Mouse (Mus musculus) hindbrain, embryonic 10.5 days (tissue): ENCODE results near the gene Chad. TPM values are rescaled to one million over a fixed set of nuclear protein-coding genes. Genes with fewer than 3 reads are reported as not detected.

Experiments used
- DNase-seq: peaks from one replicate; pipeline ENCODE4 v3.0.0-alpha.2; 2017; ENCODE audit warnings: low spot score
- H3K27ac ChIP-seq: fragments of 300-500 bp; sonication (generic); 2 replicates; pipeline ENCODE4 v1.5.1; 2016; ENCODE audit warnings: mild to moderate bottlenecking, moderate library complexity
- H3K27me3 ChIP-seq: fragments of 300-500 bp; sonication (generic); 2 replicates; pipeline ENCODE4 v1.6.1; 2016; ENCODE audit warnings: mild to moderate bottlenecking; ENCODE audit not compliant: poor library complexity, insufficient read depth, severe bottlenecking
- H3K36me3 ChIP-seq: fragments of 300-500 bp; sonication (generic); 2 replicates; pipeline ENCODE4 v1.6.1; 2016; ENCODE audit warnings: mild to moderate bottlenecking, moderate library complexity
- H3K4me1 ChIP-seq: fragments of 300-500 bp; sonication (generic); replicated peaks from 2 replicates; pipeline ENCODE4 v1.6.1; 2016; ENCODE audit warnings: mild to moderate bottlenecking
- H3K4me3 ChIP-seq: fragments of 300-500 bp; sonication (generic); 2 replicates; pipeline ENCODE4 v1.5.1; 2016; ENCODE audit warnings: mild to moderate bottlenecking, moderate library complexity
- H3K9me3 ChIP-seq: fragments of 300-500 bp; sonication (generic); 2 replicates; pipeline ENCODE4 v1.6.1; 2016; ENCODE audit warnings: mild to moderate bottlenecking, moderate library complexity
- WGBS: fragments of 180-500 bp; shearing (Covaris S2); methylation state at CpG from one replicate; pipeline ENCODE4 v1.1.7; 2016; 5-methylcytosine and 5-hydroxymethylcytosine counted together
- polyA plus RNA-seq: library from polyadenylated mRNA; unstranded; fragments of >200 nt; fragmentation: Nextera tagmentation; extraction: Ambion mirVana; gene quantifications from 2 replicates; pipeline ENCODE4 v1.2.1, GENCODE M21; 2016

The Chad gene
- polyA plus RNA-seq, 1 experiment from 2014 or later = 0.29 TPM

GRCm38 (mm10) chr11:94547271-94547670 is 17.6 kb upstream of the Chad start:
- H3K36me3 ChIP-seq = peaks cover 13% of the 10 kb centered on the region; the same call in 1 of the 2 replicates
- 93% methylated on average over 6 of the region's 6 CpGs for WGBS
- H3K9me3 ChIP-seq = 0 out of 2 replicates have a peak, but pooled peaks cover 4% of the 10 kb centered on the region
- H3K4me1 ChIP-seq = peaks cover 25% of the 10 kb centered on the region
- H3K27ac ChIP-seq = no peak overlapping the region
- peaks cover 4% of the 10 kb centered on the region; the same call in 1 of the 2 replicates for H3K27me3 ChIP-seq
- H3K4me3 ChIP-seq = no peak overlapping the region
- DNase-seq = no peak

- Histone ChIP-seq H3K4me1 (peaks cover 25% of the 10 kb centered on the region), H3K27ac (peak overlapping the region; percentile 93), H3K4me3 (peak overlapping the region; percentile 65), H3K9me3 (0 out of 2 replicates have a peak, but pooled peaks cover 4% of the 10 kb centered on the region), H3K36me3 (0 out of 2 replicates have a peak, but pooled peaks cover 4% of the 10 kb centered on the region), H3K27me3 (peaks cover 4% of the 10 kb centered on the region; the same call in 1 of the 2 replicates)
- peak; percentile 30 for DNase-seq
- 14% methylated on average over 24 of the region's 24 CpGs for WGBS
These were observed 16.6 kb upstream of the Chad start for GRCm38 (mm10) chr11:94548041-94548784.

GRCm38 (mm10) chr11:94548888-94549690 is 15.8 kb upstream of the Chad start, which contains the start of gene Rsad1:
Rsad1 (minus strand) TSS chr11:94549255.
- Histone ChIP-seq H3K4me1 (peaks cover 24% of the 10 kb centered on the region), H3K27me3 (peaks cover 4% of the 10 kb centered on the region; the same call in 1 of the 2 replicates), H3K4me3 (peak within 1 kb of the TSS; percentile 65), H3K9me3 (0 out of 2 replicates have a peak, but pooled peaks cover 4% of the 10 kb centered on the region), H3K36me3 (no peaks in the 10 kb centered on the region), H3K27ac (peak within 1 kb of the TSS; percentile 93)
- DNase-seq = peak; percentile 93
- 4% methylated on average over 49 of the region's 49 CpGs for WGBS

- peaks cover 4% of the 10 kb centered on the region; the same call in 1 of the 2 replicates for H3K27me3 ChIP-seq
- H3K4me3 ChIP-seq = no peak overlapping the region
- H3K9me3 ChIP-seq = 0 out of 2 replicates have a peak, but pooled peaks cover 4% of the 10 kb centered on the region
- DNase-seq = no peak
- peak overlapping the region; percentile 93; the same call in 1 of the 2 replicates for H3K27ac ChIP-seq
- no peaks in the 10 kb centered on the region for H3K36me3 ChIP-seq
- 78% methylated on average over 10 of the region's 10 CpGs for WGBS
- peaks cover 16% of the 10 kb centered on the region for H3K4me1 ChIP-seq
These were observed 15.0 kb upstream of the Chad start for GRCm38 (mm10) chr11:94549691-94550441.

- no peak overlapping the region for H3K4me3 ChIP-seq
- no peak overlapping the region for H3K27ac ChIP-seq
- H3K27me3 ChIP-seq = peaks cover 4% of the 10 kb centered on the region; the same call in 1 of the 2 replicates
- 90% methylated on average over 5 of the region's 5 CpGs for WGBS
- DNase-seq = no peak
- H3K9me3 ChIP-seq = 0 out of 2 replicates have a peak, but pooled peaks cover 4% of the 10 kb centered on the region
- peaks cover 16% of the 10 kb centered on the region for H3K4me1 ChIP-seq
- H3K36me3 ChIP-seq = no peaks in the 10 kb centered on the region
These were observed 14.5 kb upstream of the Chad start for GRCm38 (mm10) chr11:94550442-94550744.

GRCm38 (mm10) chr11:94558226-94558625 is 6.6 kb upstream of the Chad start:
- Histone ChIP-seq H3K27ac (peak overlapping the region; percentile 72), H3K9me3 (no peaks in the 10 kb centered on the region), H3K4me1 (peaks cover 16% of the 10 kb centered on the region), H3K27me3 (peaks cover 5% of the 10 kb centered on the region), H3K4me3 (no peak overlapping the region), H3K36me3 (peaks cover 20% of the 10 kb centered on the region; the same call in 1 of the 2 replicates)
- DNase-seq = no peak
- WGBS = 78% methylated on average over 3 of the region's 3 CpGs

GRCm38 (mm10) chr11:94563383-94563782 is 1.5 kb upstream of the Chad start:
- Histone ChIP-seq H3K4me3 (no peak overlapping the region), H3K27me3 (peaks cover 46% of the 10 kb centered on the region), H3K9me3 (no peaks in the 10 kb centered on the region), H3K36me3 (peaks cover 18% of the 10 kb centered on the region; the same call in 1 of the 2 replicates), H3K27ac (0 out of 2 replicates have a peak overlapping the region, but pooled peaks have one; percentile 29), H3K4me1 (peaks cover 28% of the 10 kb centered on the region)
- WGBS = 93% methylated on average over 5 of the region's 5 CpGs
- DNase-seq = no peak

- H3K27ac ChIP-seq = peak overlapping the region; percentile 29
- peaks cover 46% of the 10 kb centered on the region for H3K27me3 ChIP-seq
- WGBS = 55% methylated on average over 5 of the region's 5 CpGs
- H3K4me1 ChIP-seq = peaks cover 28% of the 10 kb centered on the region
- H3K4me3 ChIP-seq = peak overlapping the region; percentile 44
- peaks cover 19% of the 10 kb centered on the region; the same call in 1 of the 2 replicates for H3K36me3 ChIP-seq
- H3K9me3 ChIP-seq = no peaks in the 10 kb centered on the region
- no peak for DNase-seq
These were observed 1.0 kb upstream of the Chad start for GRCm38 (mm10) chr11:94563821-94564220.

- DNase-seq = no peak
- H3K4me1 ChIP-seq = peaks cover 29% of the 10 kb centered on the region
- peaks cover 46% of the 10 kb centered on the region for H3K27me3 ChIP-seq
- peaks cover 19% of the 10 kb centered on the region for H3K36me3 ChIP-seq
- peak overlapping the region; percentile 44 for H3K4me3 ChIP-seq
- WGBS = 10% methylated on average over 16 of the region's 16 CpGs
- peak overlapping the region; percentile 29; the same call in 1 of the 2 replicates for H3K27ac ChIP-seq
- H3K9me3 ChIP-seq = no peaks in the 10 kb centered on the region
These were observed 268 bp downstream of the Chad start for GRCm38 (mm10) chr11:94565151-94565479.

- H3K4me3 ChIP-seq = no peak overlapping the region
- no peak for DNase-seq
- peaks cover 46% of the 10 kb centered on the region for H3K27me3 ChIP-seq
- peaks cover 40% of the 10 kb centered on the region for H3K4me1 ChIP-seq
- H3K36me3 ChIP-seq = peaks cover 25% of the 10 kb centered on the region
- no peak overlapping the region for H3K27ac ChIP-seq
- H3K9me3 ChIP-seq = no peaks in the 10 kb centered on the region
- WGBS = 80% methylated on average over 6 of the region's 6 CpGs
These were observed 1.7 kb downstream of the Chad start for GRCm38 (mm10) chr11:94566534-94566933.

- no peaks in the 10 kb centered on the region for H3K9me3 ChIP-seq
- peaks cover 46% of the 10 kb centered on the region for H3K27me3 ChIP-seq
- no peak overlapping the region for H3K4me3 ChIP-seq
- peaks cover 39% of the 10 kb centered on the region for H3K4me1 ChIP-seq
- no peak overlapping the region for H3K27ac ChIP-seq
- DNase-seq = no peak
- 92% methylated on average over 7 of the region's 7 CpGs for WGBS
- peaks cover 25% of the 10 kb centered on the region for H3K36me3 ChIP-seq
These were observed 2.5 kb downstream of the Chad start for GRCm38 (mm10) chr11:94567326-94567725.

- peaks cover 17% of the 10 kb centered on the region for H3K27me3 ChIP-seq
- peaks cover 25% of the 10 kb centered on the region for H3K36me3 ChIP-seq
- H3K9me3 ChIP-seq = no peaks in the 10 kb centered on the region
- no peak for DNase-seq
- WGBS = 39% methylated on average over 9 of the region's 9 CpGs
- peak overlapping the region; percentile 54 for H3K27ac ChIP-seq
- no peak overlapping the region for H3K4me3 ChIP-seq
- H3K4me1 ChIP-seq = peaks cover 12% of the 10 kb centered on the region; the same call in 1 of the 2 replicates
These were observed 5.8 kb downstream of the Chad start for GRCm38 (mm10) chr11:94570612-94571011.
